ENCODE assay signal across 8 mouse cellular contexts in genomic region chr17:5189551-5190351, GRCm38 (mm10).
DNase-seq lines count a peak whose midpoint lies in the region; ATAC-seq and TF ChIP-seq lines count a peak whose summit lies in the region.

No protein-coding gene starts in this region.

- no peaks in the 10 kb centered on the region for H3K9me3 ChIP-seq in ES-Bruce4 (replicated peaks; ENCODE audit: control insufficient read depth, insufficient read depth, low read length, poor library complexity, severe bottlenecking)
- no peaks in the 10 kb centered on the region for H3K9me3 ChIP-seq in forebrain, embryonic 14.5 days (replicated peaks; ENCODE audit: control insufficient read depth, low read length)

- TF ChIP-seq POLR2A in ES-Bruce4 (IDR thresholded peaks at IDR 0.05; ENCODE audit: insufficient read depth, low read length) = peak; percentile 54
- TF ChIP-seq POLR2A in lung, adult 2 months (IDR thresholded peaks at IDR 0.05; ENCODE audit: borderline replicate concordance, extremely low read depth, low read depth, low read length) = peak; percentile 86

- 0 out of 2 replicates have a peak, but pooled peaks have one; percentile 27 for TF ChIP-seq EP300 in ES-Bruce4 (IDR thresholded peaks at IDR 0.05; ENCODE audit: insufficient read depth, low read depth, low read length)

- ATAC-seq in cerebellum, adult (ENCODE audit: insufficient number of reproducible peaks, low FRiP score, low TSS enrichment) = peak; percentile 87
- ATAC-seq in forebrain, embryonic 14.5 days = peak; percentile 97
- ATAC-seq in neutrophil, adult 5-6 weeks (ENCODE audit: extremely low read depth, insufficient number of reproducible peaks, low FRiP score, poor library complexity, severe bottlenecking) = peak; percentile 76

- no peaks in the 10 kb centered on the region for H3K4me1 ChIP-seq in ES-Bruce4 (ENCODE audit: control insufficient read depth, insufficient read depth, low read length)
- H3K4me1 ChIP-seq in forebrain, embryonic 14.5 days (ENCODE audit: control insufficient read depth, insufficient read depth, low read length) = peaks cover 5% of the 10 kb centered on the region; the same call in 1 of the 2 replicates
- no peaks in the 10 kb centered on the region; the same call in 1 of the 2 replicates for H3K4me1 ChIP-seq in lung, adult 2 months (ENCODE audit: control insufficient read depth, insufficient read depth, low read length)

- H3K4me2 ChIP-seq in forebrain, embryonic 14.5 days (ENCODE audit: low read length) = peak overlapping the region; percentile 72

- peak overlapping the region; percentile 71 for H3K9ac ChIP-seq in ES-Bruce4 (ENCODE audit: low read depth, poor library complexity, severe bottlenecking)
- H3K9ac ChIP-seq in forebrain, embryonic 14.5 days (ENCODE audit: low read length) = peak overlapping the region; percentile 73

- no peak for TF ChIP-seq CTCF in ES-Bruce4 (IDR thresholded peaks at IDR 0.05; ENCODE audit: low read depth, low read length)
- no peak for TF ChIP-seq CTCF in lung, adult 2 months (IDR thresholded peaks at IDR 0.05; ENCODE audit: insufficient read depth, low read length)

- peak overlapping the region; percentile 91 for H3K27ac ChIP-seq in ES-Bruce4 (ENCODE audit: insufficient read depth, low read length)
- peak overlapping the region; percentile 94 for H3K27ac ChIP-seq in forebrain, embryonic 14.5 days (ENCODE audit: low read depth, low read length)

- no peaks in the 10 kb centered on the region for H3K36me3 ChIP-seq in ES-Bruce4 (ENCODE audit: control insufficient read depth, insufficient read depth, low read length, poor library complexity, severe bottlenecking)
- no peaks in the 10 kb centered on the region for H3K36me3 ChIP-seq in forebrain, embryonic 14.5 days (ENCODE audit: control insufficient read depth, insufficient read depth, low read length)

- H3K4me3 ChIP-seq in ES-Bruce4 (ENCODE audit: low read depth, low read length) = peak overlapping the region; percentile 67
- H3K4me3 ChIP-seq in forebrain, embryonic 14.5 days (ENCODE audit: low read depth, low read length) = peak overlapping the region; percentile 45
- peak overlapping the region; percentile 76 for H3K4me3 ChIP-seq in lung, adult 2 months (replicated peaks; ENCODE audit: extremely low read depth, low read depth, low read length)

- WGBS in forebrain, embryonic 14.5 days = 1% methylated on average over 36 of the region's 40 CpGs
- WGBS in lung, adult 2 months = 2% methylated on average over 40 of the region's 40 CpGs

- no peaks in the 10 kb centered on the region for H3K27me3 ChIP-seq in ES-Bruce4 (ENCODE audit: control insufficient read depth, insufficient read depth, low read length, poor library complexity, severe bottlenecking)
- no peaks in the 10 kb centered on the region for H3K27me3 ChIP-seq in forebrain, embryonic 14.5 days (replicated peaks; ENCODE audit: control insufficient read depth, insufficient read depth, low read length)

- intact Hi-C loops in heart, postnatal 25 days (cut with DNase I) = loop anchor here (2.0 to 10.0 kb wide), 4 partner anchors 112 to 575 kb away; partner anchors contain the start of gene Arid1b

- peak; percentile 94 for DNase-seq in forebrain, embryonic 14.5 days (ENCODE audit: low spot score)
- peak; percentile 95 for DNase-seq in heart, postnatal 25 days (ENCODE audit: low spot score)
- peak; percentile 89 to 93 for DNase-seq in layer of hippocampus, adult 18-20 months (ENCODE audit: low spot score in 2 of 2)
- peak; percentile 92 for DNase-seq in lung, adult 2 months
- peak; percentile 85 to 87 for DNase-seq in thymus, adult 18-20 months

Comparison
In these comparisons a context has a peak if more than half of its experiments do, and no peak if none do; other contexts are left out.
1. Peak in every context shown above with its lines: DNase-seq, ATAC-seq, H3K4me3 ChIP-seq and H3K27ac ChIP-seq.